In the genomic region with DNA sequence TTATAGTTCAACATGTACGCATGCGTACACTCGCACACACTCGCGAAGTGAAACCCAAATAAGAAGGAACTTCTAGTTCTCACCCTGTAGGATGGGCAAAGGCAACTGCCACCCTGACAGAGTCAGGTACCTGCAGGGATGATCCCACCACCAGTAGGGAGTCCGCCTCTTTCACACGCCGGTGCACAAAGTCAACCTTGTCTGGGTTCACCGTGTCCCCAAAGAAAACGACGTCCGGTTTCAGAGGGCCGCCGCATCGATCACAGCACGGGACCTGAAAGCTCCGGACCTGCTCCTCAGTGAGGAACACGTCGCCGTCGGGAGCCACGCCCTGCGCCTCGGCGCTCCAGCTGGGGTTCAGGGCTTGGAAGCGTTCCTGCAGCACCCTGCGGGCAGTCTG, we compare ENCODE assay signal across 9 mouse cellular contexts. TPM values are rescaled to one million over a fixed set of nuclear protein-coding genes. Genes with fewer than 3 reads are reported as not detected.
DNase-seq lines count a peak whose midpoint lies in the region; ATAC-seq and TF ChIP-seq lines count a peak whose summit lies in the region.
"Had no signal": no experiment of that assay in that cellular context is flagged by ENCODE, and none has a peak within 500 bp of the region (broad histone marks: within the 10 kb centered on the region; RNA-seq: fewer than 3 reads in every experiment).

No protein-coding gene starts in this region.

- TF ChIP-seq CTCF in lung, embryonic 14.5 days (IDR thresholded peaks at IDR 0.05; ENCODE audit: low read depth), result no peak

- no peak overlapping the region for H3K27ac ChIP-seq in lung, embryonic 14.5 days (ENCODE audit: low read depth)
- H3K27ac ChIP-seq in forebrain, embryonic 15.5 days (replicated peaks), result no peak overlapping the region
- no peak overlapping the region for H3K27ac ChIP-seq in liver, embryonic 12.5 days

- no peak for DNase-seq in lung, embryonic 14.5 days
- no peak for DNase-seq in lung, postnatal 36 days
- DNase-seq in spleen, postnatal 10 days (ENCODE audit: low spot score in 2 of 2), result peak; percentile 20 to 52
- DNase-seq in right cerebral cortex, adult 18-20 months, result no peak
- DNase-seq in Muller cell, postnatal 12 days (ENCODE audit: inconsistent ontology term), result no peak

- H3K4me1 ChIP-seq in lung, embryonic 14.5 days (ENCODE audit: insufficient read depth), result no peaks in the 10 kb centered on the region
- H3K4me1 ChIP-seq in forebrain, embryonic 15.5 days, result peaks cover 40% of the 10 kb centered on the region
- H3K4me1 ChIP-seq in liver, embryonic 12.5 days, result peaks cover 38% of the 10 kb centered on the region

- H3K9me3 ChIP-seq in lung, embryonic 14.5 days (ENCODE audit: low read depth, low read length), result no peaks in the 10 kb centered on the region
- H3K9me3 ChIP-seq in forebrain, embryonic 15.5 days, result no peaks in the 10 kb centered on the region
- no peaks in the 10 kb centered on the region for H3K9me3 ChIP-seq in liver, embryonic 12.5 days (replicated peaks)

- no peak overlapping the region; the same call in 1 of the 2 replicates for H3K4me3 ChIP-seq in lung, embryonic 14.5 days (ENCODE audit: low read depth, low read length)
- H3K4me3 ChIP-seq in forebrain, embryonic 15.5 days, result peak overlapping the region; percentile 21
- H3K4me3 ChIP-seq in liver, embryonic 12.5 days, result peak overlapping the region; percentile 32

- no peak overlapping the region for H3K9ac ChIP-seq in lung, embryonic 14.5 days
- H3K9ac ChIP-seq in forebrain, embryonic 15.5 days (replicated peaks), result peak overlapping the region; percentile 30; the same call in 1 of the 2 replicates
- peak overlapping the region; percentile 46; the same call in 1 of the 2 replicates for H3K9ac ChIP-seq in liver, embryonic 12.5 days

- H3K4me2 ChIP-seq in lung, embryonic 14.5 days, result peak overlapping the region; percentile 48
- peak overlapping the region; percentile 36 for H3K4me2 ChIP-seq in forebrain, embryonic 15.5 days (replicated peaks)
- H3K4me2 ChIP-seq in liver, embryonic 12.5 days, result peak overlapping the region; percentile 58

- no peak for ATAC-seq in lung, embryonic 14.5 days (ENCODE audit: insufficient read depth)
- no peak for ATAC-seq in forebrain, embryonic 15.5 days (replicated peaks)
- ATAC-seq in liver, embryonic 12.5 days, result no peak

- H3K27me3 ChIP-seq in lung, embryonic 14.5 days (ENCODE audit: insufficient read depth, low read length), result no peaks in the 10 kb centered on the region
- H3K27me3 ChIP-seq in forebrain, embryonic 15.5 days, result no peaks in the 10 kb centered on the region
- H3K27me3 ChIP-seq in liver, embryonic 12.5 days (replicated peaks), result peaks cover 10% of the 10 kb centered on the region; the same call in 1 of the 2 replicates

- peaks cover 16% of the 10 kb centered on the region for H3K36me3 ChIP-seq in lung, embryonic 14.5 days (ENCODE audit: insufficient read depth)
- H3K36me3 ChIP-seq in forebrain, embryonic 15.5 days, result peaks cover 9% of the 10 kb centered on the region; the same call in 1 of the 2 replicates
- peaks cover 13% of the 10 kb centered on the region for H3K36me3 ChIP-seq in liver, embryonic 12.5 days

- WGBS in lung, embryonic 14.5 days, result 25% methylated on average over 27 of the region's 27 CpGs
- 14% methylated on average over 27 of the region's 27 CpGs for WGBS in forebrain, embryonic 15.5 days
- 32% methylated on average over 27 of the region's 27 CpGs for WGBS in liver, embryonic 12.5 days (ENCODE audit: insufficient replicate concordance)

RNA-seq across cellular contexts. Expression of a gene that starts 4.4 kb away (rescaled TPM):
- 22.8 and 23.9 TPM in 2 replicates for polyA plus RNA-seq in lung, embryonic 14.5 days (2014; fragmentation: Nextera tagmentation; extraction: Ambion mirVana)
- polyA plus RNA-seq in forebrain, embryonic 15.5 days (2015; fragmentation: Nextera tagmentation; extraction: Ambion mirVana), result 34.0 and 34.2 TPM in 2 replicates
- 6.3 and 7.5 TPM in 2 replicates for polyA plus RNA-seq in liver, embryonic 12.5 days (2016; fragmentation: Nextera tagmentation; extraction: Ambion mirVana)

RNA-seq across cellular contexts. Expression of a gene that starts 14.0 kb away (rescaled TPM):
- polyA plus RNA-seq in lung, embryonic 14.5 days (2014; fragmentation: Nextera tagmentation; extraction: Ambion mirVana), result 4.5 and 5.6 TPM in 2 replicates
- not detected in 2 replicates for polyA plus RNA-seq in forebrain, embryonic 15.5 days (2015; fragmentation: Nextera tagmentation; extraction: Ambion mirVana)
- polyA plus RNA-seq in liver, embryonic 12.5 days (2016; fragmentation: Nextera tagmentation; extraction: Ambion mirVana), result 0.42 and 0.69 TPM in 2 replicates
- polyA plus RNA-seq: brain, embryonic 14.5 days; liver, adult 2 months had no signal

RNA-seq across cellular contexts. Expression of a gene that starts 26.4 kb away (rescaled TPM):
- 22.3 and 25.2 TPM in 2 replicates for polyA plus RNA-seq in lung, embryonic 14.5 days (2014; fragmentation: Nextera tagmentation; extraction: Ambion mirVana)
- polyA plus RNA-seq in forebrain, embryonic 15.5 days (2015; fragmentation: Nextera tagmentation; extraction: Ambion mirVana), result 19.1 and 19.7 TPM in 2 replicates
- 17.4 and 20.1 TPM in 2 replicates for polyA plus RNA-seq in liver, embryonic 12.5 days (2016; fragmentation: Nextera tagmentation; extraction: Ambion mirVana)

RNA-seq across cellular contexts. Expression of a gene that starts 50.7 kb away (rescaled TPM):
- polyA plus RNA-seq in lung, embryonic 14.5 days (2014; fragmentation: Nextera tagmentation; extraction: Ambion mirVana), result 17.1 and 21.2 TPM in 2 replicates
- polyA plus RNA-seq in forebrain, embryonic 15.5 days (2015; fragmentation: Nextera tagmentation; extraction: Ambion mirVana), result 70.0 and 75.8 TPM in 2 replicates
- 2.5 and 2.7 TPM in 2 replicates for polyA plus RNA-seq in liver, embryonic 12.5 days (2016; fragmentation: Nextera tagmentation; extraction: Ambion mirVana)

Comparison
In these comparisons a context has a peak if more than half of its experiments do, and no peak if none do; other contexts are left out.
1. DNase-seq: peak in spleen, postnatal 10 days (2 of 2); none in lung, embryonic 14.5 days (single experiment), lung, postnatal 36 days (single experiment), right cerebral cortex, adult 18-20 months (single experiment) and Muller cell, postnatal 12 days (single experiment).
2. Peak in every context shown above with its lines, with median percentiles within 50 percentile points of each other: H3K4me2 ChIP-seq.